Mouse (Mus musculus): ENCODE data around the gene Lcn10.

- TF ChIP-seq POLR2A (IDR thresholded peaks at IDR 0.05; ENCODE audit: insufficient read depth, low read length) (no peak), CTCF (IDR thresholded peaks at IDR 0.05; ENCODE audit: low read depth, low read length) (no peak), EP300 (IDR thresholded peaks at IDR 0.05; ENCODE audit: insufficient read depth, low read depth, low read length) (no peak)
These were observed 16.2 kb downstream of the Lcn10 start for GRCm38 (mm10) chr2:25698696-25699095.
